Mouse (Mus musculus): ENCODE data around the gene 1700013G24Rik.

1700013G24Rik gene

DNA sequence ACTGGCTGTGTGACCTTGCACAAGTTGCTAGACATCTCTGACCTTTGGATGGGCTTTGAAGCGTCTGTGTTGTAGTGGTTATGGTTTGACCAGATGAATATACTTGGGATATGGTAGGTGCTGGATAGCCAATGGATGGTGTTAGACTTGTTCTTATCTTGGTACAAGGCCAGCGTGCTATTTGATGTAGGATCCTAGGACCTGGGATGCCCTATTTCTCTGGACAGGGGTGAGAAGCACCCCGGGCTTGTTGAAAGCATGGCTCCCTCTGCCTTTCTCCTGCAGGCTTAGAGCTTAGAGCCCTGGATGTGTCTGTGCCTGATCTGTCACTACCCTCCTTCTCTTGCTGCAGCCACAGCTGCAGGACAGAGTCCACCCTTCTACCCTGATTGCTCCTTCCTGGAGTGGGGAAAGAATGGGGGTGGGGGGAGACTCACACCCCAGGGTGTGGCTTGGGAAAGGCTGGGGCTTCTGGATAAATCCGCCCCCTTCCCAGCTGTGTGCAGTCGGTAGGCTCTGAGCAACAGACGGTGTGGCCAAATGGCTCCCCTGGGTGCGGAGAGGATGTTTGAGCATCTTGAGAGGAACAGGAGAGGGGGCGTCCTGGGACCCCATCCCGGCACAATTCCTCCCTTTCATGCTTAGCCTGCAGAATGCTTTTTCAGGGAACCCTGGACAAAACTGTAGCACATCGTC is 23.1 kb downstream of the 1700013G24Rik start:
- no peak for DNase-seq (ENCODE audit: low spot score)

DNA sequence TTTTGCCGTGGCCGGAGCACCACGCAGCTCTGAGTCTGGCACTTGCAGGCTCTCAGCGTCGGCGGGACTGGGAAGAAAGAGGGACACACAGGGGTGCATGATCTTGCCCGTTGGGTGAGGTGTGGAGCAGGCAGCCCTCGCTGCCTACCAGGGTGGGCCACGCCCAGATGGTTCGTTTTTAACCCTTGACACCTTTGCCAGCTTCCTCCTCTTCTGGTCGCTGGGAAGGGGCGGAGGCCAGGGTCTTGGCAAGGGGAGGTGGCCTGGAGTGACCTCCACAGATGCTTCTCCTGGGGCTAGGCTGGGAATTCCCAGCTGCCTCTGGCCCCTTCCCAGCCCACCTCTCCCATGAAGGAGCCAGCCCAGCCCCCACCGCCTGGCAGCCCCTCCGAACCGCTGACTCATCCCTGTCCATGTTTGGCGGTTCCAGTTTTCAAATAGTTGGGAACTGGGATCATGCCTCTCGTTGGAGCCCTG is 23.7 kb downstream of the 1700013G24Rik start:
- DNase-seq (ENCODE audit: low spot score), result no peak

DNA sequence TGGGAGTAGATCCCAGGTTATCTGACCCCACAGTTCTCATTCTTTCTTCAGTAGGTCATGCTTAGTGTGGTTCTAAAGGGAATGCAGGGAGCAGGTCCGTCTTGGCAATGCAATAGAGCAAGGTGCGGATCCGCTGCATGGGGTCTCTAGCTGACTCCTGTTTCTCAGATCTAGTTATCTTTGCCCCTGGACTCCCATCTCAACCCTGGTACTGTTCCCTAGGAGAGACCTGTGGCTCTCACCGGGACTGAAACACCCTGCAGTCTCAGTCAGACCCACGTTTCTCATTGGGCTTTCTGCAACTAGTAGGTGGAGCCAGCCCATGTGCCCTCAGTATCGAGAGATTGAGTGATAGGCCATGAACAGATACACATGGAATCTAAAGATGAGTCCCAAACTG is 24.5 kb downstream of the 1700013G24Rik start:
- DNase-seq (ENCODE audit: low spot score), result no peak

DNA sequence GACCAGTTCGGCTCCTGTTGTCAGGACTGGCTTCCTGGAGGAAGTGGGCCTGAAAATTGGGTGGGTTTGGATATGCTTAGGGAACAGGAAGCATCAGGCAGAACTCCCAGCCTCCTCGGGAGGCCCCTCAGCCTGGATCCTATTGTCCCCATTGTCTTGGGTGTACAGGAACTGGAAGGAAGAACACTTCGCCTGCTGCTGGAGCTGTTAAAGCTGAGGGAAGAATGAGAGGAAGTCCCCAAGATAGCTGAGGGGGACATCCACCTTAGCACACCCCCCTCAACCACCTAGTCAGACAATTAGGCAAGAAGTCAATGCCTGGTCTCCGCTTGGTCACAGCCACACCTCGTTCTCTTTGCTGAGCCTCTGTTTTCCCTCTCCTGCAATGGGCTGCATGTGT is 25.2 kb downstream of the 1700013G24Rik start:
- no peak for DNase-seq (ENCODE audit: low spot score)

DNA sequence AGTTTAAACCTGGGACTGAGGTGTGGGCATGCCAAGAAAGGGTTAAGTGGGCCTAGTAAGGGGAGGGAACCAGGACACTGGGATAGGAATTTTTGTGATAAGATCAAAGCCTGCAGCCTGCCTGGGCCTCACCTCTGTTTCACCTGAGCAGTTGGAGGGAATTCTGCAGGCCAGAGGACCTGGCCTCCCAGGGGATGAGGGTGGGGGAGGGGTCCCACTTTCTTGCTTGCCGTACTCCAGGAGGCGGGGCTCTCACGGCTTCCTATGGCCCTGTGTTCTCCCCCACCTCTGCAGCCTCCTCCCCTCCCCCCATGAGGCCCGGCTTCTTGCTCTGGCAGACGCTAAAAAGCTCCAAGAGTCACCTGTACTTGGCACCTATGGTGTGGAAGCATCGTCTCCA is 26.7 kb downstream of the 1700013G24Rik start:
- DNase-seq (ENCODE audit: low spot score), result no peak

DNA sequence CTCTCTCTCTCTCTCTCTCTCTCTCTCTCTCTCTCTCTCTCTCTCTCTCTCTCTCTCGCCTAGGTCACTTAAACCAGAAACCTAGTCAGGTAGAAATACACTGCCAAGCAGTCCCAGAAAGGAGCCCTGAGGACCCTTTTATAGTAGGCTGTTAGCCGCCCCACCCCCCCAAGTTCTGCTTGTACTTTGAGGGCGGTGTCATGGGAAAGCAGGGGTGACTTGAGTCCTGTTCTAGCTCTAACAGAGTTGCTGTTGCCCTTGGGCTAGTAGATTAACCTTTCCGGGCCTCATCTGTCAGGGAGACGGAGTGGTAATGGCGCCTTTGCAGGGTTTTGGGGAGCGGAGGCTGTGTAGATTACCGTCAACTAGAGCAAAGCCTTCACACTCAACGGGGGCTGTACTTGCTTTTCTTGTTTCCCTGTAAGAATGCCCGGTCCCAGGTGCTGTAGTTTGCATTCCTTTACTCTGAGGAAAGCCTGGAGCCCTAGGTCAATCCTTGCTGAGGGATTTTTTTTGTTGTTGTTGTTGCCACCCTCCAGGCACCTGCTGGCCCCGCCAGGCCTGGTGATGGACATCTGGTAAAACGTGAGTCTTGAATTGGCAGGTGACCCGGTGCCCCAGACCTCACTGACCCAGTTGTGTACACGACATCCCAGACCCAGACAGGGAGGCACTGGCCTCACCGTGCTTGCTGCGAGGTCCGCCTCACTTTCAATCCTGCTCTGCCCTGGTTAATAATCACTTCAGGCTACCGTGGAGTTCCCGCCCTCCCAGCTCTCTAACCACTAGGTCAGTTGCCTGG is 27.3 kb downstream of the 1700013G24Rik start:
- DNase-seq (ENCODE audit: low spot score), result peak; percentile 54

DNA sequence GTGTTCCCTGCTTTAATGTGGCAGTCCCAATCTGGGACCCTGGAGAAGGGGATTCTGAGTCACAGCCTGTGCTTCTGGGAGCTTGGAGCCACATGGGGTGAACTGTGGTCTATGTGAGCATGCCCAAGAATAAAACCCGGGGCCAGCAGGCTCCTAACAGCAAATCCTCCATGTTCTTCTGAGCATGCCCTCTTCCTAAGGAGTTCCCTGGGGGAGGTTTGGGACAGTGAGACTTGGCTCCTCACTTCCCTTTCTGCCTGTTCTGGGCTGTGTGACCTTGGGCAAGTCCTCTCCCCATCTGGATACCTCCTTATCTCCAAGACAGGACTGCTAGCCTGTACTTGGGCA is 27.9 kb downstream of the 1700013G24Rik start:
- DNase-seq (ENCODE audit: low spot score), result no peak

DNA sequence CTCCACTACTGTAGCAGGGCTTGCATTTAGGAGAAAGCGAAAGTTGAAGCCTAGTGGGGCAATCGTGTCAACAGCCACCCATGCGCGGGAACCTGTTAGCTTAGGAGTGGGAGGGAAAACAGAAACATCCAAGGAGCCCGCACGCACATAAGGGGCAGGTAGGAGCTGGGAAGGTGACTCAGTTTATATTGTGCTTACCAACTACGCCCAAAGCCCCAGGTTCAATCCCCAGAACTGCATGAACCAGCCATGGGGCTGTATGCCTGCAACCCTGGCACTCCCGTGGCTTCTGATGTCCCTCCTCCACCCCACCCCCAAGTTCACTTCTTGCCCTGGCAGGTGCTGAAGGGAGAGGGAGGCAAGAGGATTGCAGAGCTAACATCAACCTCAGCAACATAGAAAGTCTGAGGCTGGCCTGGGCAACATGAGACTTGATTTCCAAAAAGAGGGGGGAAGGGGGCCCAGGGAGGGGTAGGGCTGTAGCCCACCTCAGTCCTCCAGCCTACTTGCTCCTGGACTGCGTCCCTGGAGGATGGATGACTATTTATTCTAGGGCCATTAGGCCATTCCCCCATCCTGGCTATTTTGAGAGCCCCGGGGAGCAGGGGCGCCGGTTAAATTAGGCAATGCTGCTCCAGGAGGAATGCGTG is 28.4 kb downstream of the 1700013G24Rik start:
- no peak for DNase-seq (ENCODE audit: low spot score)

DNA sequence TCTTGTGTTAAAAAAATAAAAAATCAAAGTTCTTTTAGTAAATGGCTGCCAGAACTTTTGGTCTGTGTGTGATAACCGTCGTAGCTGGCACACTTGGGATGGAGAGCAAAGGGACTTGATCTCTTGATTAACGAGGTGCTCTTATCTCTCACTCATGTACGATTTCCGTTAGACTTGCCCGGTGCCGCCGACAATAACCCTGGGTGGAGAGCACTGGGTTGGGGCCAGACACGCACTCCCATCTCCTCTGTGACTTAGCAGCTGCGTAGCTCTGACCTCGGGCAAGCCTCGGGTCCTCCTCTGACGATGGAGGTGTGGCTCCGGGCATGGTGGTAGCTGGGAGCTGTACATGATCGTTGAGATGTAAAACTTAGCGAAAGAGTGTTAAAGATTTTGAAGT is 30.8 kb downstream of the 1700013G24Rik start:
- no peak for DNase-seq (ENCODE audit: low spot score)

DNA sequence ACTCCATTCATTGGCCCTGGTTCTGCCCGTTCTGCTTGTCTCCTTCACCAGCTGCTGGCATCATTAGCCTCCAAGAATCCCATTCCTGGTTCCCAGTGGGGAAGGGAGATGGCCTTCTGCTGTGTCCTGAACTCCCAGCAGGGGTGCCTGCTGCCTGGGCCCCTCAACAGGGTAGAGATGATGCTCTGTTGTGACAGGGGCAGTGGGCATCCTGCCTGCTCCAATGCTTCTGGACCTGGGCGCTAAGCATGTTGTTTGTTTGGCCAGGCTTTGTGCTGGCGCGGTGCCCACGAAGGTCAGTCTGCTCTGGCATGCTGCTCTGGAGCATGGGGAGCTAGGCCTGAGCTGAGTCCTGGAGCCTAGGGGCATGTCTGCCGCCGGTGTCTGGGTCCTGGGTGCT is 31.5 kb downstream of the 1700013G24Rik start:
- no peak for DNase-seq (ENCODE audit: low spot score)

DNA sequence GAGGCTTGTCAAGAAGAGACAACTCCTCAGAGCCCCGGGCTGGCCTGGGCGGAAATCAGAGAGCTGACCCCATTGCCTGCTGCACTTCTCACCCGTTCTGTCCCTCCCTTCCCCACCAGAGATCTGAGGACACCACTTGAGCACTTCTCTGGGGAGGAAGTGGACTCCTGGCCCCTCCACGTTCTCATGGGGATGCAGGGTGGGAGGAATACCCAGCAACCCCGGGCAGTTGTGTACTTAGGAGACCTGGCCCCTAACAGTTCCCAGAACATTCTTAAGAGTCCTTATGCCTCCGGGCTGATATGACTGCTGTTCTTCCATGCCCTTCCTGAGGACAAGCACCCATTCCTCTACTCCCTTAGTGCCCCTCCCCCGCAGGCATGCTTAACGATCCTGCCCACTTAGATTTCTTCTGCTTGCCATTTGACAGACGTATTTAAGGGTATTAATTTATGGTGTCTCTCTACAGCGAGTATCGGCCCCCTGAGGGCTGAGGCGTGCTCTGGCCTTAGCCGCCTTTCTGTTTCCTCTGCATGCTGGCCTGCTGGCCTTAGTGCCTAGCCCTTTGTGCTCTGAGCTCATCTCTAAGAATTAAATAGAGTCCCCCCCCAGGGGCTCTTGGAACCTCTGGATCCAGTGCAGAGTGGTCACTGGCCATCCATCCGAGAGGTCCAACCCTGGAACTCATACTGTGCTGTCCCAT is 32.3 kb downstream of the 1700013G24Rik start:
- DNase-seq (ENCODE audit: low spot score), result no peak

DNA sequence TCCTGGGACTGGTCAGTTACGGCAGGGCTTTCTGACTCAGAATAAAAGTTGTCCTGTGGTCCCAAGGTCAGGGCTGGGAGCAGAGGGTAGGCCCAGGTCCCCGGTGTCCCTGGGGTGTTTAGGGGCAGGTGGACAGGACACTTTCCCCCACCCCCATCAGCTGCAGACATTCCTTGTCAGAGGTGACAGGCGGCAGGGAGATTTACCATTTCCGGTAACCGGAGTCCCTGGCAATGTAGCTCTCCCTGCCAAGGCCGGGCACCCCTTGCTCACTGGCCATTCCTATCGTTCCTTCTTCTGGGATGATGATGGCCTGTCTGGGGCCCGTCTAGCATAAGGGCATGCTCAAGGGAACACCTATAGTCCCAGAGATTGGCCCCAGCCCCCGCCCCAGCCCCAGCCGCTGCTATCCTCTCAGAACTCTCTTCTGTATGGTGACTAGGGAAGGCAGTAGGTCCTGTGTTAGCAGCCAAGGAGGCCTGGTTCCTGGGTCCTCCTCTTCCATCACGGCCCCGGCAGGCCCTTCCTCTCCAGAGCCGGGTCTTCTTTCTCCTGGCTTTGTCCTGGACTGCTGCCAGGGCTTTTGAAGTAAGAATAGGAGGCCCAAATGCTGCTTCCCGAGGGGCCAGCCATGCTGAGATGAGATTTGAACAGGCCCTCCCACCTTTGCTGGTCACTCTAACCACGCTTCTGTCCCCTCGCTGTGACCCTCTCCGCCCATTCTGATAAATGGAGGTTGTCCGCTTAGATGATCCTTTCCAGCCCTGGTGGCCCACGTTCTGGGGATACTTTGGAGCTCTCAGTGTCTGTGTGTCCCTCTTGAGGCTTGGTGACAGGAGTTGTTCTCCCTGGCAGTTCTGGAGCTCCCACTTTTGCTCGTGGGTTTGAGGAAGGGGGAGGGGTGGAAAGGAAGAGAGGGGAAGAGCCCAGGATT is 33.3 kb downstream of the 1700013G24Rik start:
- no peak for DNase-seq (ENCODE audit: low spot score)

DNA sequence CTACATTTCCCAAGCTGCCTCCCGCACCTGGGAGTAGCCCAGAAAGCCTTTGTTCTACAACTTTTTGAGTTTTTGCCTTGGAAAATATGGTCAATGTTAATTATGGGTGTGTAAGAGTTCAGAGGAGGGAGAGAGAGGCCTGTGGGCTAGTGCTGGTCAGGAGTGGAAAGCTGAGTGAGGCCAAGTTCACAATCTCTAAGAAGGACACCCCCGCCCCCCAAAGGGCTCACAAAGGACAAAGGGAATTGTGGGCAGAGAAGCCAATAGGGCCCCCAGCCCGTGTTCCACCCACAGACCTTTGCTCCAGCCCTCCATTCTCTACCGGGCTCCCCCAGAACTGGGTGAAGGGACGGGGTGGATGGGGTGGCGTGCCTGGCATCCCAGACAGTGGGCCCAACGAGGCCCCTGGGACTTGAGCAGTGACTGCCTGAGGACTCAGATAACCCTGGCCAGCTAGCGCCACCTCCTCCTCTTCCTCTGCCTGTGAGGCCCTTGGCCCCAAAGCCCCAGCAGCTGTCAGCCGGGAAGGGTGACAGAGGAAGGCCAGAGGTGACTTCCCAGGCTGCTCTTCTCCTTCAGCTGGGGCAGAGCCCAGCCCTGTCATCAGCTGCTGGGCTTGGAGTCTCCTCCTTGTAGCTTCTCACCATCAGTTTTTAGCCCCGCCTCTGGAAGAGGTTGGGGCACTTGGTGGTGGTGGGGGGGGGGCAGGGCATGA is 34.4 kb downstream of the 1700013G24Rik start:
- peak; percentile 71 for DNase-seq (ENCODE audit: low spot score)

DNA sequence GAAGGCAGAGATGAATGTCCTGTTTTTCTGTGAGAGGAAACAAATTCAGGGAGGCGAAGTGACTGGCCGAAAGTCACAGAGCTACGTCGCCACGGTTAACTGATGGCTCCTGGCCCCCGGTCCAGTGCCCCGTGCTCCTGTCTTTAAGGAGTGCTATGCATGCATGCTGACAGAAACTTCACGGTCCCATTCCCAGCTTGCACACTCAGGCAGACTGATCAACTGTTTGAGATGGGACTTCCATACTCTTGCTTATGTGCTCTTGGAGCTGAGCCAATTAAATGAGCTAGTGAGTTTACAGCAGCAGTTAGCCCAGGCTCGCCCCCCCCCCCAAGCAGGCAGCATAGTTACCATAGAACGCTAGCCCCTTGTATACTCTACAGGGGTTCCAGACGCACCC is 35.0 kb downstream of the 1700013G24Rik start:
- no peak for DNase-seq (ENCODE audit: low spot score)

DNA sequence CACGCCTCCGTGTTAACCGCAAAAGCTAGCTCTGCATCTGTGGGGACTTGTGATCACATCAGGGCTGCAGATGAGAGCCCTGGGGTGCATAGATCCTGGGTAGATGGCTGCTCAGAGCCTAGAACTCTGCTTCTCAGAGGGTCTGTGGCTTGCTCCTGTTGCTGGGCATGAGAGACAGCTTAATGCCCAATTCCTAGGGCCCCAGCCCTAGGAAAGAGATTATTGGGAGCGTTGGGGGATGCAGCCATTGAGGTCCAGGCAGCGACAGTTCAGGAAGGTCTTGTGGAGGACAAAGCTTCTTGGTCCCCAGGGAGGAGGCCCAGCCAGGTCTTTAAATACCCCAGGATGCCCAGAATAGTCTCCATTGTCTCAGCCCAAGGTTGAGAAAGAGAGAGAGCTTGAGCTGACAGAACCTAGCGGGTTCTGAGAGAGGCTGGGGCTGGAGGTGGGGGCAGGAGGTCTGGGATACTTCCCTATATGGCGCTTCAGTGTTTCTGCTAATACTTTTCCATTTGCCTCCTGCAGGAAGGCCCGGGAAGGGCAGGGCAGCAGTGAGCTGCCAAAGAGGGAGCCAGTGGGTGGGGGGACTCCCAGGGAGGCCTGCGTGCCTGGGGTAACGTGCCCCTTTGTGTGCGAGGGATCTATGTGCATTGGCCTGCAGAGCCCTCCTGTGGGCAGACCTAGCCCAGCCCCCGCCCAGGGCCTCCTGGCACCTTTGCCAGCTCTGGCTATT is 35.7 kb downstream of the 1700013G24Rik start:
- DNase-seq (ENCODE audit: low spot score), result peak; percentile 65

DNA sequence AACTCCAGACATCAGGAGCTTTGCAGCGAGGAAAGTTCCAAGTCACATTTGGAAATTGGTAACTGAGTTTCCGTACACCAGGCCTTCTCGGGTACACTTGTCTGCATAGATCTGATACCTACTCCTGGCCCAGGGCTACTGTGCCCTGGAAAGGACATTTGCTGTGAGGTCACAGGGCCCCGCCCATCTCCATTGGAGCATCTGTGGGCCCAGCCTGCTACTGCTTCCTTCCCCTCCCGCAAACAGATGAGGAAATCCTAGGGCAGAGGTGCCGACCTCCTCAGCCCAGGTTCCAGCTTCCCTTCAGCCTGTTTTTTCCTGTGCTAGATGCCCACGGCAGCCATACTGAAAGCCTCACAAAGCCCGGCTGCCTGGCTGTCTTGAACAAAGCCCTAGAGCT is 36.9 kb downstream of the 1700013G24Rik start:
- no peak for DNase-seq (ENCODE audit: low spot score)

DNA sequence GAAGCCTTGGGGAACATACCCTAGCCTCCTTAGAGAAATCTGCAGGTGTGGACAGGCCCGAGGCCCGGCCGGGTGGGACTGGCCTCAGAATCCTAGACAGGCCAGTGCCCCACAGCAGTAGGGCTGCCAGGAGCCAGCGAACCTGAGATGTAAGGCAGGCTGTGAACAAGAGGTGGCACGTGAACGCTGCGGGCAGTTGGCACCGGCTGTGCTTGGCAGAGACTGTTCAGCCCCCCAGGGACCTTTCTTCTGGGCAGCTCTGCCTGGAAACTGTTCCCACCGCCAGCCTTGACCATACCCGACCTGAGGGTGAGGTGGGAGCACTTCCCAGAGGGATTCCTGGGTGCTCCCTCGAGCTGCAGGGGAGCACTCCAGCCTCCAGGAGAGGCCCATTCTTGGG is 39.5 kb downstream of the 1700013G24Rik start:
- DNase-seq (ENCODE audit: low spot score), result no peak

DNA sequence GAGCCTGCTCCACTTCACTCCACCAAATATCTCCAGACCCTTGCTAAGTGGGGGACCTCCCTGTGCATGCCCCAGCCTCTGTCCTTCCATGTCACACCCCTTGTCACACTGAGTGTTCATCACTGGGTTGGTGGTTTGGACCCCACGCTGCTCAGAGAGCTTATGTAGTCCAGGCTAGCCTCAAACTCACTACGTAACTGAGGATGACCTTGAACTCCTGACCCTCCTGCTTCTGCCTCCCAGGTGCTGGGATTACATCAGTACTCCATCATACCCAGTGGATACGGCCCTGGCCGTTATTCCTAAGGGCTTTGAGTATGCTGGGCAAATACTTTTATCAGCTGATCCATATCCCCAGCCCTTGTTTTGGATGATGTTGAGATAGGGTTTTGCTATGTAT is 40.1 kb downstream of the 1700013G24Rik start:
- DNase-seq (ENCODE audit: low spot score), result no peak

DNA sequence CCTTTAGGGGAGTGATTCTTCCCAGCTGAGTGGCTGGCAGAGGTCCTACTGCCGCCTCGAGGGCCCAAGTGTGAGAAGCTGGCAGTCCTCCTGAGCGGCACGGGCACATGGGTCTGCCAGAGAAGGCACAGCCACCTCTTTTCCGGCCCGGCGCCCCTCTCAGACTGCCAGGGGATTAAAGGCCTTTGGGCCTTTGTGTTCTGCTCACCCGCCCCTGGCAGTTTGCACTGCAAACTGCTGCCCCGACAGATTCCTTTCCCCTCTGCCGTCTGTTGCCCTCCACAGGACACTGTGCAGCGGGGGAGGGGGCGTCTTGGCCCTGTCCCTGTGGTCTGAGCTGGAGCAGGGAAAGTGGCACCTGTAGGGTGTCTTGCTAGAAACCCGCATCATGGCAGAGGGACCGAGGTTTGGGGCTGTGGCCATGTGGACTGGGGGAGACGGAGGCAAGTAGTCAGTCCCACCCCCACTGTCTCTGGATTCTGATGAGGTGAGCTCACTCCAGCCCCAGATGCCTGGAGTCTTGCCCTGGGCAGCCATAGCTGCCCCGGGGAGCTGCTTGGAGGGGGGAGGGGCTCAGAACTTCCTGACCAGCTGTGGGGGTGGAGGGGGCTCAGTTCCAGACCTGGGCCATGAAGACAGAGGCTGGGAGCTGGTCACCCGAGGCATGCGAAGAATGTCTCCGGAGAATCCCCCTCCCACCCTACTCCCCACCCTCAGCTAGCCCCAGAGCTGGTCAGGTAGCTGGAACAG is 41.8 kb downstream of the 1700013G24Rik start:
- peak; percentile 61 for DNase-seq (ENCODE audit: low spot score)

Data from embryo, embryonic 10 days (tissue).